Mouse (Mus musculus) spleen, adult 2 months (tissue): ENCODE data around the gene Rpia.

Experiments used
- CTCF ChIP-seq: fragments of 200-500 bp; IDR thresholded peaks from 2 replicates; pipeline ENCODE4 v1.5.1; 2011; ENCODE audit warnings: mild to moderate bottlenecking, inconsistent platforms; ENCODE audit not compliant: insufficient read depth, insufficient read length, insufficient replicate concordance; ENCODE audit errors: extremely low read depth
- POLR2A ChIP-seq: fragments of 200-500 bp; IDR thresholded peaks from 2 replicates; pipeline ENCODE4 v1.6.1; 2011; ENCODE audit warnings: low read depth, low read length, inconsistent platforms

- TF ChIP-seq CTCF (no peak), POLR2A (no peak)
Measured at GRCm38 (mm10) chr6:70762659-70763058, 29.4 kb downstream of the Rpia start.
